Mouse (Mus musculus): ENCODE measurements around the gene Ccnt1. TPM values are rescaled to one million over a fixed set of nuclear protein-coding genes. Genes with fewer than 3 reads are reported as not detected.
A peak's percentile ranks its signal among the peaks of the same experiment; 100 is the strongest.

Ccnt1 gene
- polyA plus RNA-seq, 1 experiment = 13.4 TPM

GRCm38 (mm10) chr15:98532281-98532680, 38.4 kb downstream of the Ccnt1 start:
- peaks cover 63% of the 10 kb centered on the region for H3K79me2 ChIP-seq (ENCODE audit: control insufficient read depth, insufficient read depth)
- H3K79me3 ChIP-seq (ENCODE audit: low read depth) = peaks cover 50% of the 10 kb centered on the region
- H3K27me3 ChIP-seq (ENCODE audit: control insufficient read depth, insufficient read depth, insufficient read length) = no peaks in the 10 kb centered on the region
- peak; percentile 88 for TF ChIP-seq USF1 (IDR thresholded peaks at IDR 0.05; ENCODE audit: low read depth)
- peak; percentile 89 for TF ChIP-seq FOSL1 (IDR thresholded peaks at IDR 0.05; ENCODE audit: insufficient read depth, low read length, poor library complexity, severe bottlenecking)
- no peak for TF ChIP-seq CTCF (IDR thresholded peaks at IDR 0.05; ENCODE audit: control insufficient read depth, insufficient read depth, insufficient read length)
- peak; percentile 100 for TF ChIP-seq MAX (IDR thresholded peaks at IDR 0.05)
- TF ChIP-seq CEBPB (IDR thresholded peaks at IDR 0.05; ENCODE audit: low read depth) = peak; percentile 62
- peak; percentile 45 for TF ChIP-seq MYOD1 (IDR thresholded peaks at IDR 0.05; ENCODE audit: control insufficient read depth, insufficient read length, low read depth)
- no peak for TF ChIP-seq MYOG (IDR thresholded peaks at IDR 0.05; ENCODE audit: control insufficient read depth, extremely low read depth, insufficient read length)
- peak overlapping the region; percentile 53 for H3K4me3 ChIP-seq (ENCODE audit: insufficient read depth, poor library complexity, severe bottlenecking)
- H3K36me3 ChIP-seq (ENCODE audit: control insufficient read depth, insufficient read depth) = peaks cover 57% of the 10 kb centered on the region
- peak overlapping the region; percentile 86 for H3ac ChIP-seq (ENCODE audit: control insufficient read depth, insufficient read length, low read depth)

- Histone ChIP-seq H3K4me3 (ENCODE audit: insufficient read depth, poor library complexity, severe bottlenecking) (no peak overlapping the region), H3K36me3 (ENCODE audit: control insufficient read depth, insufficient read depth) (peaks cover 99% of the 10 kb centered on the region), H3K79me3 (ENCODE audit: low read depth) (peaks cover 89% of the 10 kb centered on the region), H3ac (ENCODE audit: control insufficient read depth, insufficient read length, low read depth) (peak overlapping the region; percentile 60), H3K79me2 (ENCODE audit: control insufficient read depth, insufficient read depth) (peaks cover 99% of the 10 kb centered on the region), H3K27me3 (ENCODE audit: control insufficient read depth, insufficient read depth, insufficient read length) (no peaks in the 10 kb centered on the region)
- TF ChIP-seq USF1 (IDR thresholded peaks at IDR 0.05; ENCODE audit: low read depth) (no peak), MAX (IDR thresholded peaks at IDR 0.05) (peak; percentile 41), MYOD1 (IDR thresholded peaks at IDR 0.05; ENCODE audit: control insufficient read depth, insufficient read length, low read depth) (peak; percentile 23), CEBPB (IDR thresholded peaks at IDR 0.05; ENCODE audit: low read depth) (peak; percentile 49)
These were observed 42.6 kb downstream of the Ccnt1 start for GRCm38 (mm10) chr15:98528066-98528563.

- Histone ChIP-seq H3K79me3 (ENCODE audit: low read depth) (peaks cover 87% of the 10 kb centered on the region), H3ac (ENCODE audit: control insufficient read depth, insufficient read length, low read depth) (peak overlapping the region; percentile 55), H3K4me3 (ENCODE audit: insufficient read depth, poor library complexity, severe bottlenecking) (no peak overlapping the region), H3K27me3 (ENCODE audit: control insufficient read depth, insufficient read depth, insufficient read length) (no peaks in the 10 kb centered on the region), H3K79me2 (ENCODE audit: control insufficient read depth, insufficient read depth) (peaks cover 99% of the 10 kb centered on the region), H3K36me3 (ENCODE audit: control insufficient read depth, insufficient read depth) (peaks cover 100% of the 10 kb centered on the region)
- peak; percentile 31 for TF ChIP-seq FOSL1 (IDR thresholded peaks at IDR 0.05; ENCODE audit: insufficient read depth, low read length, poor library complexity, severe bottlenecking)
- no peak for TF ChIP-seq CTCF (IDR thresholded peaks at IDR 0.05; ENCODE audit: control insufficient read depth, insufficient read depth, insufficient read length)
- TF ChIP-seq MYOD1 (IDR thresholded peaks at IDR 0.05; ENCODE audit: control insufficient read depth, insufficient read length, low read depth) = peak; percentile 88
- TF ChIP-seq CEBPB (IDR thresholded peaks at IDR 0.05; ENCODE audit: low read depth) = no peak
- no peak for TF ChIP-seq MYOG (IDR thresholded peaks at IDR 0.05; ENCODE audit: control insufficient read depth, extremely low read depth, insufficient read length)
- no peak for TF ChIP-seq USF1 (IDR thresholded peaks at IDR 0.05; ENCODE audit: low read depth)
- TF ChIP-seq MAX (IDR thresholded peaks at IDR 0.05) = peak; percentile 48
These were observed 43.5 kb downstream of the Ccnt1 start for GRCm38 (mm10) chr15:98527056-98527771.

- Histone ChIP-seq H3K36me3 (ENCODE audit: control insufficient read depth, insufficient read depth) (peaks cover 98% of the 10 kb centered on the region), H3ac (ENCODE audit: control insufficient read depth, insufficient read length, low read depth) (peak overlapping the region; percentile 40), H3K4me3 (ENCODE audit: insufficient read depth, poor library complexity, severe bottlenecking) (no peak overlapping the region), H3K79me3 (ENCODE audit: low read depth) (peaks cover 85% of the 10 kb centered on the region), H3K27me3 (ENCODE audit: control insufficient read depth, insufficient read depth, insufficient read length) (no peaks in the 10 kb centered on the region), H3K79me2 (ENCODE audit: control insufficient read depth, insufficient read depth) (peaks cover 99% of the 10 kb centered on the region)
- TF ChIP-seq MYOD1 (IDR thresholded peaks at IDR 0.05; ENCODE audit: control insufficient read depth, insufficient read length, low read depth) = peak; percentile 74
- TF ChIP-seq MAX (IDR thresholded peaks at IDR 0.05) = no peak
These were observed 44.7 kb downstream of the Ccnt1 start for GRCm38 (mm10) chr15:98526057-98526456.

- Histone ChIP-seq H3K79me2 (ENCODE audit: control insufficient read depth, insufficient read depth) (peaks cover 76% of the 10 kb centered on the region), H3K79me3 (ENCODE audit: low read depth) (peaks cover 64% of the 10 kb centered on the region), H3K36me3 (ENCODE audit: control insufficient read depth, insufficient read depth) (peaks cover 94% of the 10 kb centered on the region), H3K4me3 (ENCODE audit: insufficient read depth, poor library complexity, severe bottlenecking) (no peak overlapping the region), H3ac (ENCODE audit: control insufficient read depth, insufficient read length, low read depth) (no peak overlapping the region), H3K27me3 (ENCODE audit: control insufficient read depth, insufficient read depth, insufficient read length) (no peaks in the 10 kb centered on the region)
- peak; percentile 55 for TF ChIP-seq MYOD1 (IDR thresholded peaks at IDR 0.05; ENCODE audit: control insufficient read depth, insufficient read length, low read depth)
- no peak for TF ChIP-seq MYOG (IDR thresholded peaks at IDR 0.05; ENCODE audit: control insufficient read depth, extremely low read depth, insufficient read length)
- TF ChIP-seq CTCF (IDR thresholded peaks at IDR 0.05; ENCODE audit: control insufficient read depth, insufficient read depth, insufficient read length) = no peak
- TF ChIP-seq FOSL1 (IDR thresholded peaks at IDR 0.05; ENCODE audit: insufficient read depth, low read length, poor library complexity, severe bottlenecking) = no peak
- TF ChIP-seq USF1 (IDR thresholded peaks at IDR 0.05; ENCODE audit: low read depth) = no peak
- peak; percentile 9 for TF ChIP-seq MAX (IDR thresholded peaks at IDR 0.05)
- TF ChIP-seq CEBPB (IDR thresholded peaks at IDR 0.05; ENCODE audit: low read depth) = peak; percentile 26
These were observed 49.5 kb downstream of the Ccnt1 start for GRCm38 (mm10) chr15:98521245-98521644.
